Mouse (Mus musculus) forelimb bud, embryonic 11.5 days (tissue): ENCODE measurements around the gene Tab2.

Experiments
- DNase-seq: peaks from one replicate; pipeline ENCODE4 v3.0.0-alpha.2; 2012; ENCODE audit warnings: low read depth, low spot score

Tab2 gene

GRCm38 (mm10) chr10:7956228-7957001 lies at the start of gene Tab2:
TSS of gene Tab2 (minus strand) at chr10:7956230.
- DNase-seq, result peak; percentile 87

GRCm38 (mm10) chr10:7992258-7992919 lies 36.4 kb upstream of the Tab2 start:
- DNase-seq, result no peak

DNA sequence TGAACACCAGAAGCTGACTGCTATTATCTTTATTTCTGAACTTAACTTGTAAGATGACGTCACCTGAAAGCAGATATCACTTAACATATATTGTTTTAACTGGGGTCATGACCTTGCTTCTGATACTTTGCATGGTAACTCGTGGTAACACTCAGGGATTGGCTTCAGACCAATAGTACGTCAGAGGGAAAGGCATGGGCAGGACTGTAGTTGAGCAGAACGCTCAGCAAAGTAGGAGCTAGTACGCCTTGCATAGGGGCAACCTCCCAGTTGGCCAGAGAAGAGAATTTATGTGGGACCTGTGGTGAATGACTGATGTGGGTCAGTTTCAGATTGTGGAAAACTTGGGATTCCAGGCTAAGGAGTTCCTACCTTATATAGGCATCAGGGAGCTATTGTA lies 35.6 kb upstream of the Tab2 start:
- no peak for DNase-seq

DNA sequence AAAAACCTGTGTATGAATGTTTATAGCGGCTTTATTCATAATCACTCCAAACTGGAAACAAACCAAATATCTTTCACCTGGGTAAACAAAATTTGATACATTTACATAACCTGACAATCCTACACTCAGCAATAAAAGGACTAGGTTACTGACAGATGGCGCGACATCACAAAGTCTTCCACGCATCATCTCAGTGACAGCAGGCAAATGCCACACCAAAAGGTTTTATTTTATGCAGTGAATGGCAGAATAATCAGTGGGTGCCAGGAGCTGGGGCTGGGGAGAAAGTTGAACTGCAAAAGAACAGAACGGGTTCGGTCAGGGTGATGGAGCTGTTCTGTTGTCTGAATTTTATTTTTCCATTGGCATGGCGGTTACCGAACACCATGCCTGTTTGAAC lies 31.5 kb upstream of the Tab2 start:
- no peak for DNase-seq

- no peak for DNase-seq
Observed at GRCm38 (mm10) chr10:7976462-7976861, 20.4 kb upstream of the Tab2 start.

- DNase-seq, result no peak
Observed at GRCm38 (mm10) chr10:7968747-7969280, 12.8 kb upstream of the Tab2 start.

DNA sequence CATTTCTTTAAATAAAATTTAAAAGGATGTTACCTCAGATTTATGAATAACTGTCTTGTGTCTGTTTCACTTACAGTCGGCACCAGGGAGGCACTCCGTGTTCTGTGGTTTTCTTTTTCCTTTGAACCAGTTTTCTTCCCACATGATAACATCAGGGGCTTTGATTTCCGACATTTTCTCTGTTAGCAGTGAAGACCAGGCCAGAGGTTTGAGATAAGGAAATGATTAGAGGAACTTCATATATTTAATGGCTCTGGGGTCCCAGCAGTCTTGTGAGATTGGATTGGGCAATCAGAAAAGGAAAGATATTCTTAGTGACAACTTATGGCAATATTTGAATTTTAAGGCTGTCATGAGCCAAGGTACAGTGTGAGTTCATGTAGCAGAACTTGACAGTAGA lies 11.1 kb upstream of the Tab2 start:
- no peak for DNase-seq

- DNase-seq, result no peak
Observed at GRCm38 (mm10) chr10:7959073-7959472, 3.0 kb upstream of the Tab2 start.

DNA sequence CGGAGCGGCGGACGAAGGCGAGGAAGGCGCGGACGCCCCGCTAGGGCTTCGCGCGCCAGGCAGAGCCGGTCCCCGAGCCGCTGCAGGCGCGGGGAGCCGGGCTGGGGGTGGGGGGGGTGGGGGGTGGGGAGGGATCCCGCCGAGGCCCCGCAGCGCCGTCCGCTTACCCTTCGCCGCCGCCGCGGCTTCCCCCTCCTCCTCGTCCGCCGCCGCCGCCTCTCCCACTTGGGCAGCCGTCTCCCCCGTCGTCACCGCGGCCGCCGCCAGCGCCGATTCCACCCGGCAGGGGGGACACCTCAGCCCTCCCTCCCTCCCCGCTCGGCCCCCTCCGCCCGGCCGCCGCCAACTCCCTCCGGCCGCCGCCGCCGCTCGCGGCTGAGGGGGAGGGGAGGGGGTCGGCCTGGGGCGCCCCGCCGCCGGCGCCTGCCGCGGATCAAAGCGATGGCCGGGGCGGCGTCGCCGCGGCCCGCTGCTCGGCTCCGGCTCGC lies 352 bp downstream of the Tab2 start:
- no peak for DNase-seq

DNA sequence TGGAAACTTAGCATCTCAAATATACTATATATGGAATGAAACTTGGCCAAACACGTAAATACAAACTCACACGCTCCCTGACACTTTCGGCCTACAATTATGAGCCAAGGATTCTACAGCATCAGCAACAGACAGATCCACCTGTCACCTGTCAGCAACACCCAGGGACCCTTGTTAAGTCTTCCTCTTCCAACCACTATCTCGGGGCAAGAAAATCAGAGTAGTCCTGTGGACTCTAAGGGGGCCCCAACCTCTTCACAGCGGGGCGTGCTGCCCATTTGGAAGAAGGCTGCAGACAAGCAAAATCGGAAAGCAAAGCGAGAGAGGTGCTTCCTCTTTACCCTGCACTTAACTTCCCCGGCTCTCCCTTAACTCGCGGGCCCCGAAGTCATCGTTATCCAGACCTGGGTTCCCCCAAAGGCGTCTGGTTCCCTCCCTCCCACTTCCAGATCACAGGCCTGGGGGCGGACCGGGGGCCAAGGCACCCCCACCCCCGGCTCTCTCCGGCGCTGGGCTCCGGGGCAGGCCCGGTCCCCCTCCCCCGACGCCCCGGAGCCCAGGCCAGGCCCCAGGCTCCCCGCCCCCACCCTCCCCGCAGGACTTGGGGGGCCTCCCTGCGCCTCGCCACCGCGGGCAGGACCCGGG lies 919 bp downstream of the Tab2 start:
- peak; percentile 14 for DNase-seq

DNA sequence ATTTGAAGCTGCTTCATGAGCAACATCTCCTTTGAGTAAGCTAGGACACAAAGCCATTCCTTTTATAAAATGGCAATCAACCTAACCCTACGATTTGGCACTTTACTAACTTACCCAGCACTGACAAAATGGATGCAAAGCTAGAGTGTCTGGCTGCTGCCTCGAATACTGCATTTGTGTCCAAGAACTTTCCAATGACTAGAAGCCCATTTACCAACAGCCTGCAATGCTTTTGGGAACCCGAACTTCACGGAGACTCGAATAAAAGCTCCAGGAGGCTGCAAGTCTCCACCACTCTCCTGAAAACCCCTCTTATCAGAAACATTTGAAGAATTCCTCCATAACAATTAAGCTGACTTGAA lies 1.4 kb downstream of the Tab2 start:
- DNase-seq, result peak; percentile 9

- no peak for DNase-seq
Observed at GRCm38 (mm10) chr10:7943006-7943405, 13.0 kb downstream of the Tab2 start.

- no peak for DNase-seq
Observed at GRCm38 (mm10) chr10:7936556-7937192, 19.4 kb downstream of the Tab2 start.

- DNase-seq, result no peak
Observed at GRCm38 (mm10) chr10:7932958-7933357, 23.1 kb downstream of the Tab2 start.

- no peak for DNase-seq
Observed at GRCm38 (mm10) chr10:7928996-7929395, 27.0 kb downstream of the Tab2 start.

- no peak for DNase-seq
Observed at GRCm38 (mm10) chr10:7925481-7925880, 30.5 kb downstream of the Tab2 start.

DNA sequence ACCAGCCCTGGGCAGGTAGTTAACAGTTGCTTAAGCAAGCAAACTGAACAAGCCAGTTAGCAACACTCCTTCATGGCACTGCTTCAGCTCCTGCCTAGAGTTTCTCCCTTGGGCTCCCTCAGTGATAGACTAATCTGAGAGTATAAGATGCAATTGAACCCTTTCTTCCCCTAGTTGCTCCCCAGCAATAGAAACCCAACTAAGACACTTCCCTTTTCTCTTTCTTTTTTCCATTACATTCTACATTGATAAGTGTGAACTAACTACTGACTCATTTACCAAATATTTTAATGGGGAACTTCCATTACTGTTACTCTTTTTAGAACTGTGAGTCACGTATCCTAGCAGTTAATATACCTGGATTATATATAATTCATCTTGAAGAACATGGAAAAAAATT lies 32.6 kb downstream of the Tab2 start:
- no peak for DNase-seq

GRCm38 (mm10) chr10:7911268-7911667 lies 44.8 kb downstream of the Tab2 start:
- no peak for DNase-seq

DNA sequence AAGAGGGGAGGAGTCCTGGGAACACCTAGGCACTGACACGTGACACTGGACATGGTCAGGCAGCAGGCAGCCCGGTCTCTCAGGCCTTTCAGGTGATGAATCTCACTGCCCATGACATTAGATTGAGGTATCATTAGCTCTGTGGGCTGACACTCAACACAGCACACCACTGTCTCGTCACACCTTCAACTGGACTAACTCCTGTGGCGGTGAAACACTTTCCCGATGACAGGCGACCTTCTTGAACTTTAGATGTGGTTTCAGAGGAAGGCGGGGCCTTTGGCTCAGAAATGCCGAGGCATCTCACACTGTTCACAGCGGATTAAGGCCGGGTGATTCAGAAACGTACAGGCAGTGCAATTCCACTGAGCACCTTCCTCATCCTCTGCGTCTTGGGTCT lies 48.9 kb downstream of the Tab2 start:
- no peak for DNase-seq

- DNase-seq, result no peak
Observed at GRCm38 (mm10) chr10:7904157-7904556, 51.9 kb downstream of the Tab2 start.

DNA sequence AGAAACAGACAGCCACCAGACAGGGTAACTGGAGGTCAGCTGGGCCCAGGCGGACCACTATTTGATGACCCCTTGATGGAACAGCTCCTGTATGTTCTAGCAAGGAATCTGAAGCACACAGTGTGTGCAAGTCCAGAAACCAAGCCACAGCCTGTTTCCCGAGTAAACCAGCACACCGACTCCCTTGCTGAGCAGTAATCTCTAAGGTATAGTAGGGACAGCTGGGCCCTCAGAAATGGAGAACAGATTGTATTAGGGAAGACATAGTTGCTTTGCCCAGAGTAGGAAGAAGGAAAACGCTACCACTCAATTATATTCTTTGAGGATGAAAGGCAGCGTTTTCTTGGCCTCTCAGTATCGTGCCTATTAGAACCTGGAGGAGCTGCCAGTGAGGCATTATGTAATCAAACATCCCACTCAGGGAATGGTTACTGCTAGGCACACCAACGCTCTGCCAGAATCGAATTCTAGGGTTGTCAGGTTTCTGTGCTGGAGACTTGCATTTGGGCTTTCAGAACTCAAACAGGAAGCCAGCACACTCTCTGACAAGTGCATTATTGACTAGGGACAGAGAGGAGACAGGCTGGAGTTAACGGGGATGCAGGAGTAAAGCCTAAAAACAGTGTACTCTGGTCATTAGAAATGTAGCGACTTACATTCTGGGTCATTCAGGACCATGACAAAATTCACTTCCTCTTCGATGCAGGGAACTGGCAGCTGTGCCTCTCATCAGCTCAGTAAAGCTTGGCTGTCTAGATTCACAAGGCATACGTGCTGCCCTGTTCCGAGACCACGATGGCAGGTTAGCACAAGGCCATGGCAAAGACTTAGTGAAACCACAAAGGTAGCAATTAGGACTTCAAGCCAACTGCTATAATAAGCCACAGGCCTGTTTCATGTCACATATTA lies 55.1 kb downstream of the Tab2 start:
- DNase-seq, result no peak
